Mouse (Mus musculus) intestine, embryonic 16.5 days (tissue): ENCODE measurements around the gene Tmem199. TPM values are rescaled to one million over a fixed set of nuclear protein-coding genes. Genes with fewer than 3 reads are reported as not detected.

Source experiments
- polyA plus RNA-seq: library from polyadenylated mRNA; unstranded; fragments of >200 nt; fragmentation: Nextera tagmentation; extraction: Ambion mirVana; gene quantifications from 2 replicates; pipeline ENCODE4 v1.2.1, GENCODE M21; 2015

The Tmem199 gene
- polyA plus RNA-seq, 1 experiment from 2014 or later, result 62.2 TPM

Other genes starting within 250 kb of the Tmem199 start
- 0.32 TPM in 1 of 2 replicates, not detected in the other for gene BC030499, start 221.3 kb downstream of the Tmem199 start, polyA plus RNA-seq
- 23.4 and 27.3 TPM in 2 replicates for gene Spag5, start 210.6 kb downstream of the Tmem199 start, polyA plus RNA-seq
- gene Aldoc, start 189.2 kb downstream of the Tmem199 start, polyA plus RNA-seq, result 33.3 and 34.0 TPM in 2 replicates
- gene Pigs, start 183.8 kb downstream of the Tmem199 start, polyA plus RNA-seq, result 92.9 and 93.1 TPM in 2 replicates
- gene Unc119, start 168.7 kb downstream of the Tmem199 start, polyA plus RNA-seq, result 29.5 and 29.9 TPM in 2 replicates
- not detected in 2 replicates for gene Foxn1, start 125.6 kb downstream of the Tmem199 start, polyA plus RNA-seq
- gene Slc13a2, start 90.0 kb downstream of the Tmem199 start, polyA plus RNA-seq, result 4.6 and 6.7 TPM in 2 replicates
- gene Slc46a1, start 46.5 kb downstream of the Tmem199 start, polyA plus RNA-seq, result 11.0 and 12.8 TPM in 2 replicates
- gene Sarm1, start 14.4 kb downstream of the Tmem199 start, polyA plus RNA-seq, result 1.6 and 2.1 TPM in 2 replicates
- gene Vtn, start 13.1 kb downstream of the Tmem199 start, polyA plus RNA-seq, result 18.1 and 29.3 TPM in 2 replicates
- gene Sebox, start 8.7 kb downstream of the Tmem199 start, polyA plus RNA-seq, result not detected in 2 replicates
- 135 and 146 TPM in 2 replicates for gene Poldip2, start within 50 bp of the Tmem199 start, polyA plus RNA-seq
- gene Tnfaip1, start 24.2 kb upstream of the Tmem199 start, polyA plus RNA-seq, result 86.4 and 88.6 TPM in 2 replicates
- 118 and 124 TPM in 2 replicates for gene Ift20, start 24.2 kb upstream of the Tmem199 start, polyA plus RNA-seq
- 228 and 248 TPM in 2 replicates for gene Tmem97, start 38.6 kb upstream of the Tmem199 start, polyA plus RNA-seq
- 8.4 and 8.8 TPM in 2 replicates for gene Nlk, start 185.2 kb upstream of the Tmem199 start, polyA plus RNA-seq
- 35.9 and 38.5 TPM in 2 replicates for gene Ccnq, start 239.6 kb upstream of the Tmem199 start, polyA plus RNA-seq